ENCODE assay signal across 15 mouse cellular contexts in genomic region chr6:54052666-54053065, GRCm38 (mm10).
"Had no signal": no experiment of that assay in that cellular context is flagged by ENCODE, and none has a peak within 500 bp of the region (broad histone marks: within the 10 kb centered on the region; RNA-seq: fewer than 3 reads in every experiment).

No protein-coding gene starts in this region.

- H3K9me3 ChIP-seq: limb, embryonic 10.5 days; limb, embryonic 13.5 days; liver, embryonic 13.5 days had no signal

- H3K9ac ChIP-seq: limb, embryonic 13.5 days; liver, embryonic 13.5 days; lung, embryonic 14.5 days had no signal

- H3K4me2 ChIP-seq: limb, embryonic 13.5 days; liver, embryonic 13.5 days; lung, embryonic 14.5 days; midbrain, embryonic 11.5 days had no signal

- ATAC-seq: lung, postnatal 0 days had no signal

- DNase-seq: kidney, postnatal 14 days; kidney, postnatal 4 days; layer of hippocampus, adult 9-11 months; liver, embryonic 13.5 days; lung, embryonic 14.5 days; midbrain, embryonic 14.5 days; thymus, adult 2 months; thymus, postnatal 14 days; thymus, postnatal 4 days had no signal

- H3K4me3 ChIP-seq: layer of hippocampus, adult 2 months; limb, embryonic 10.5 days; limb, embryonic 13.5 days; liver, embryonic 13.5 days had no signal

- H3K36me3 ChIP-seq: limb, embryonic 10.5 days; limb, embryonic 13.5 days; liver, embryonic 13.5 days had no signal

- H3K27me3 ChIP-seq: limb, embryonic 13.5 days; liver, embryonic 13.5 days had no signal

- H3K27ac ChIP-seq: layer of hippocampus, adult 2 months; limb, embryonic 10.5 days; limb, embryonic 13.5 days; liver, embryonic 13.5 days; macrophage had no signal
